Mouse (Mus musculus): ENCODE data around the gene Ttll5. TPM values are rescaled to one million over a fixed set of nuclear protein-coding genes. Genes with fewer than 3 reads are reported as not detected.

Gene Ttll5
- polyA plus RNA-seq, 1 experiment from 2014 or later, result 8.2 TPM

DNA sequence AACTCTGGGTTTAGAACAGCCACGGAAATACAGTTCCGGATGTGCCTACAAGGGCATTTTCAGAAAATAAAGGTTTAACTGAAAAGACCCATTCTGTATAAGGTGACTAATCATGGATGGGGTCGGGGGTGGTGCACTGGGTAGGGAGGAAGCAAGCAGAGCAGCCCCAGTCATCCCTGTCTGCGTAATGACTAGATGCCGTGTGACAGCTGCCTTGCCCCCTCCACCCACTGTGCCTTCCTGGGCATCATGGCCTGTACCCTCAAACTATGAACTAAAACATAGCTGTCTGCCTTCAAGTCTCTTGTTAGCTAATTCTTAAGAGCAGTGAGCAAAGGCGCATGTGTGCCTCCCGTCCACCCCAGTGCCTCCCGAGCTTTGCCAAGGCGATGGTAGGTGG lies 281.6 kb downstream of the Ttll5 start:
- WGBS, result 90% methylated on average over 9 of the region's 9 CpGs
- H3K4me3 ChIP-seq (ENCODE audit: low read length), result no peak overlapping the region
- no peaks in the 10 kb centered on the region for H3K9me3 ChIP-seq (ENCODE audit: control insufficient read depth, low read length)
- no peak overlapping the region for H3K27ac ChIP-seq (ENCODE audit: low read length)
- H3K36me3 ChIP-seq (ENCODE audit: control insufficient read depth, insufficient read depth, low read length), result no peaks in the 10 kb centered on the region; the same call in 1 of the 2 replicates
- no peak overlapping the region for H3K4me2 ChIP-seq (ENCODE audit: low read depth, low read length)
- ATAC-seq, result no peak
- no peaks in the 10 kb centered on the region for H3K27me3 ChIP-seq (replicated peaks; ENCODE audit: control insufficient read depth, insufficient read depth, low read length)
- H3K9ac ChIP-seq (ENCODE audit: low read depth, low read length), result no peak overlapping the region
- peaks cover 8% of the 10 kb centered on the region for H3K4me1 ChIP-seq (ENCODE audit: control insufficient read depth, insufficient read depth, low read length)

DNA sequence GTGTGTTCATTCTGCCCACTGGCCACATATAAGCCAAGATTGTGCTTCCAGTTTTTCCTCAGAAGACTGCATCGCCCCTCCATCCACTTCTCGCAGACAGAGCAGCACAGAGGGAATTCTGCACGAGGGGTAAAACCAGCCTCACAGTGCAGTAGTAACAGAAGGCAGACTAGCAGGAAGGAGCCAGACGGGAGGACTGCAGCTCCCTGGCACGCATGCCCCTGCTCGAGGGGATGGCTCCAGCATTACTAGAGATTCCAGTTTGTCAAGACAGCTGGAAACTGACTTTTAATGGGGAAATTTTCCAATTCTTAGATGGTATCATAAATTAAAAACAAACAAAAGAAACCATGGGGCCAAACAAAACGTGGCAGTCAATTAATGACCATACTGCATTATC lies 283.2 kb downstream of the Ttll5 start:
- Histone ChIP-seq H3K9me3 (ENCODE audit: control insufficient read depth, low read length) (no peaks in the 10 kb centered on the region), H3K4me1 (ENCODE audit: control insufficient read depth, insufficient read depth, low read length) (peaks cover 8% of the 10 kb centered on the region), H3K36me3 (ENCODE audit: control insufficient read depth, insufficient read depth, low read length) (no peaks in the 10 kb centered on the region; the same call in 1 of the 2 replicates), H3K4me2 (ENCODE audit: low read depth, low read length) (no peak overlapping the region), H3K9ac (ENCODE audit: low read depth, low read length) (no peak overlapping the region), H3K27ac (ENCODE audit: low read length) (no peak overlapping the region), H3K27me3 (replicated peaks; ENCODE audit: control insufficient read depth, insufficient read depth, low read length) (no peaks in the 10 kb centered on the region), H3K4me3 (ENCODE audit: low read length) (no peak overlapping the region)
- ATAC-seq, result no peak
- WGBS, result 68% methylated on average over 7 of the region's 7 CpGs

DNA sequence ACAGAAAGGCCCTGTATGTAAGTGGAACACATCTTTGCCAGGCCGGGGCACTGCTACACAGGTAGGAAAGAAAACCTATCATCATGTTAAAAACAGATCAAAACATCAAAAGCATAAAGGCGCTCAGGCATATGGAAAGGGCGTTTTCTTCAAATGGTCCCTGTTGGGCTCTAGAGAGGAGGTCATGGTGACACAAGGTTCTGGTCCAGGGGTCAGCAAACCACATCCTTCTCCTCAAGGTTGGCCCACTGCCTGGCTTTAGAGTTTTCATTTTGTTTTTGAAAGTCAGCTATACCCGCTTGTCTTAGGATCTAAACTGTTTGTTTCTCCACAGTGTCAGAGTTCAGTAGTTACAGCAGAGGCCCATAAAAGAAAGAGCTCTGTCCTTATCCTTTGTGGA lies 285.1 kb downstream of the Ttll5 start:
- H3K27me3 ChIP-seq (replicated peaks; ENCODE audit: control insufficient read depth, insufficient read depth, low read length), result no peaks in the 10 kb centered on the region
- H3K4me2 ChIP-seq (ENCODE audit: low read depth, low read length), result no peak overlapping the region
- H3K36me3 ChIP-seq (ENCODE audit: control insufficient read depth, insufficient read depth, low read length), result no peaks in the 10 kb centered on the region; the same call in 1 of the 2 replicates
- no peaks in the 10 kb centered on the region for H3K4me1 ChIP-seq (ENCODE audit: control insufficient read depth, insufficient read depth, low read length)
- no peak overlapping the region for H3K4me3 ChIP-seq (ENCODE audit: low read length)
- WGBS, result 86% methylated on average over 4 of the region's 4 CpGs
- ATAC-seq, result no peak
- no peak overlapping the region for H3K9ac ChIP-seq (ENCODE audit: low read depth, low read length)
- no peaks in the 10 kb centered on the region for H3K9me3 ChIP-seq (ENCODE audit: control insufficient read depth, low read length)
- H3K27ac ChIP-seq (ENCODE audit: low read length), result no peak overlapping the region

DNA sequence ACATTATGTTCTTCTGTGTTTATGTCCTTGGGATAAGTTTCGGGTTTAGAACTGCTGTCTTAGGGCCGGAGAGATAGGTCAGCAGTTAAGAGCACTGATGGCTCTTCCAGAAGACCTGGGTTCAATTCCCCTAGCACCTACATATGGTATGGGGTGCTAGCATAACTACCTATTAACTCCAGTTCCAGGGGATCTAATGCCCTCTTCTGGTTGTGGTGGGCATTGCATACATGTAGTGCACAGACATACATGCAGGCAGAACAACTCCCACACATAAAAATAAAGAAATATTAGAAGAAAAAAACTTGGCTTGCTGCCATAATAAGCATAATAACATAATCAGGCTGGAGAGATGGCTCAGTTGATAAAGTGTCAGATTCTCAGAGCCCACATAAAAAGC lies 286.2 kb downstream of the Ttll5 start:
- Histone ChIP-seq H3K36me3 (ENCODE audit: control insufficient read depth, insufficient read depth, low read length) (no peaks in the 10 kb centered on the region; the same call in 1 of the 2 replicates), H3K9ac (ENCODE audit: low read depth, low read length) (no peak overlapping the region), H3K9me3 (ENCODE audit: control insufficient read depth, low read length) (no peaks in the 10 kb centered on the region), H3K4me1 (ENCODE audit: control insufficient read depth, insufficient read depth, low read length) (no peaks in the 10 kb centered on the region), H3K27me3 (replicated peaks; ENCODE audit: control insufficient read depth, insufficient read depth, low read length) (no peaks in the 10 kb centered on the region), H3K4me2 (ENCODE audit: low read depth, low read length) (no peak overlapping the region), H3K4me3 (ENCODE audit: low read length) (no peak overlapping the region), H3K27ac (ENCODE audit: low read length) (no peak overlapping the region)
- 94% methylated on average over 2 of the region's 2 CpGs for WGBS
- no peak for ATAC-seq

Other genes starting within 250 kb of the Ttll5 start
- 0.26 and 0.27 TPM in 2 replicates for gene Jdp2, start 225.6 kb upstream of the Ttll5 start, polyA plus RNA-seq (2015; fragmentation: Nextera tagmentation; extraction: Ambion mirVana)
- gene Batf, start 138.0 kb upstream of the Ttll5 start, polyA plus RNA-seq (2015; fragmentation: Nextera tagmentation; extraction: Ambion mirVana), result 3.5 and 3.6 TPM in 2 replicates
- gene Flvcr2, start 78.1 kb upstream of the Ttll5 start, polyA plus RNA-seq (2015; fragmentation: Nextera tagmentation; extraction: Ambion mirVana), result 3.8 and 5.5 TPM in 2 replicates
- gene Erg28, start 109 bp upstream of the Ttll5 start, polyA plus RNA-seq (2015; fragmentation: Nextera tagmentation; extraction: Ambion mirVana), result 163 TPM in 2 replicates